31 mouse cellular contexts compared by ENCODE assay signal in the genomic region with DNA sequence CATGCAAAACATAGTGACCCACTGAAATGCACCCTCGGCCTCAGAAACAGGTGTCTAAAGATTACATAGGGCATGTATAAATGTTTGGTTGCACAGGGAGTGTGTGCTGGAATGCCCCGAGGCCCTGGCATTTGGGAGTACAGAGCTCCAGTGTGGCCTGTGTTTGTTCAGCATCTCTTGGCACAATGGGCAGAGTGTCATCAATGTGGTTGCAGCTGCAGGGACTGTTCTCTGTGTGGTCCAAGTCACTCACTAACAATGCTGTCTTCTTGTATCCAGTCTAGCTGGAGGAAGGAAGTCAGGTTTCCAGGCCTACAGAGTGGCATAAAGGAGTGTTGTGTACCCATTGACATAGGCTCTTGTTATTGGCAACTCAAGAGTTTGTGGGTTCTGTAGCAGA. TPM values are rescaled to one million over a fixed set of nuclear protein-coding genes. Genes with fewer than 3 reads are reported as not detected.
DNase-seq lines count a peak whose midpoint lies in the region; ATAC-seq lines count a peak whose summit lies in the region.
"Had no signal": no experiment of that assay in that cellular context is flagged by ENCODE, and none has a peak within 500 bp of the region (broad histone marks: within the 10 kb centered on the region; RNA-seq: fewer than 3 reads in every experiment).

No protein-coding gene starts in this region.

- 80% methylated on average over 2 of the region's 2 CpGs for WGBS in hindbrain, embryonic 16.5 days
- WGBS in hindbrain, embryonic 13.5 days, result 74% methylated on average over 2 of the region's 2 CpGs
- WGBS in kidney, embryonic 15.5 days, result 69% methylated on average over 2 of the region's 2 CpGs

- H3K27ac ChIP-seq in hindbrain, embryonic 16.5 days (ENCODE audit: low read depth, low read length), result no peak overlapping the region
- H3K27ac ChIP-seq in hindbrain, embryonic 13.5 days, result no peak overlapping the region
- no peak overlapping the region for H3K27ac ChIP-seq in kidney, embryonic 15.5 days
- H3K27ac ChIP-seq: embryonic facial prominence, embryonic 10.5 days; embryonic facial prominence, embryonic 15.5 days; forebrain, embryonic 12.5 days; gastrocnemius, adult 2 months; heart, embryonic 13.5 days; left cerebral cortex, adult 2 months; liver, embryonic 12.5 days; midbrain, embryonic 12.5 days had no signal

- peaks cover 5% of the 10 kb centered on the region; the same call in 1 of the 2 replicates for H3K36me3 ChIP-seq in hindbrain, embryonic 16.5 days (ENCODE audit: control insufficient read depth, insufficient read depth, low read length)
- H3K36me3 ChIP-seq in hindbrain, embryonic 13.5 days, result peaks cover 27% of the 10 kb centered on the region
- H3K36me3 ChIP-seq in kidney, embryonic 15.5 days, result no peaks in the 10 kb centered on the region
- H3K36me3 ChIP-seq: embryonic facial prominence, embryonic 10.5 days; embryonic facial prominence, embryonic 15.5 days; heart, embryonic 13.5 days; liver, embryonic 12.5 days had no signal

- H3K9ac ChIP-seq in hindbrain, embryonic 16.5 days (ENCODE audit: low read depth, low read length), result no peak overlapping the region
- no peak overlapping the region for H3K9ac ChIP-seq in hindbrain, embryonic 13.5 days
- no peak overlapping the region for H3K9ac ChIP-seq in kidney, embryonic 15.5 days
- H3K9ac ChIP-seq: embryonic facial prominence, embryonic 15.5 days; forebrain, embryonic 12.5 days; heart, embryonic 13.5 days; liver, embryonic 12.5 days; liver, postnatal 0 days; midbrain, embryonic 12.5 days had no signal

- ATAC-seq in hindbrain, embryonic 16.5 days, result peak; percentile 71
- ATAC-seq in hindbrain, embryonic 13.5 days (ENCODE audit: low FRiP score), result no peak
- ATAC-seq in kidney, embryonic 15.5 days (replicated peaks; ENCODE audit: low FRiP score), result no peak
- ATAC-seq: activated CD4-positive, CD25-positive, alpha-beta regulatory T cell, adult 4 months; liver, embryonic 12.5 days; liver, postnatal 0 days; lung, postnatal 0 days had no signal

- H3K4me1 ChIP-seq in hindbrain, embryonic 16.5 days (ENCODE audit: control insufficient read depth, insufficient read depth, low read depth, low read length), result no peaks in the 10 kb centered on the region
- no peaks in the 10 kb centered on the region for H3K4me1 ChIP-seq in hindbrain, embryonic 13.5 days (replicated peaks)
- H3K4me1 ChIP-seq in kidney, embryonic 15.5 days, result 0 out of 2 replicates have a peak, but pooled peaks cover 3% of the 10 kb centered on the region
- H3K4me1 ChIP-seq: embryonic facial prominence, embryonic 15.5 days; forebrain, embryonic 12.5 days; heart, embryonic 13.5 days; liver, embryonic 12.5 days; midbrain, embryonic 12.5 days had no signal

- no peaks in the 10 kb centered on the region for H3K9me3 ChIP-seq in hindbrain, embryonic 16.5 days (ENCODE audit: control insufficient read depth, low read length)
- no peaks in the 10 kb centered on the region for H3K9me3 ChIP-seq in hindbrain, embryonic 13.5 days
- H3K9me3 ChIP-seq in kidney, embryonic 15.5 days (replicated peaks), result no peaks in the 10 kb centered on the region
- H3K9me3 ChIP-seq: embryonic facial prominence, embryonic 10.5 days; embryonic facial prominence, embryonic 15.5 days; forebrain, embryonic 12.5 days; heart, embryonic 13.5 days; liver, embryonic 12.5 days; megakaryocyte, embryonic 14.5 days; midbrain, embryonic 12.5 days had no signal

- DNase-seq in left cerebral cortex, adult 9 months (ENCODE audit: low spot score in 2 of 2), result peak; percentile 31 to 42
- no peak for DNase-seq in left cerebral cortex, adult 11 months (ENCODE audit: low spot score)
- peak; percentile 91 for DNase-seq in brain, adult 2 months (ENCODE audit: low read depth, low spot score)
- DNase-seq in layer of hippocampus, postnatal 14 days (ENCODE audit: low spot score in 2 of 2), result peak; percentile 11 to 23
- DNase-seq: adrenal gland, adult 2 months; adrenal gland, postnatal 36 days; B cell, adult 2 months; cerebellum, adult 8-10 months; cerebellum, postnatal 25 days; gastrocnemius, adult 2 months; heart, postnatal 10 days; kidney, adult 18-20 months; kidney, postnatal 36 days; left cerebral cortex, postnatal 4 days; liver, postnatal 0 days; lung, postnatal 4 days; retina, postnatal 1 day; thymus, postnatal 4 days had no signal

- no peak overlapping the region for H3K4me2 ChIP-seq in hindbrain, embryonic 16.5 days (ENCODE audit: low read length)
- no peak overlapping the region for H3K4me2 ChIP-seq in hindbrain, embryonic 13.5 days
- H3K4me2 ChIP-seq in kidney, embryonic 15.5 days, result no peak overlapping the region
- H3K4me2 ChIP-seq: embryonic facial prominence, embryonic 15.5 days; forebrain, embryonic 12.5 days; heart, embryonic 13.5 days; liver, embryonic 12.5 days; midbrain, embryonic 12.5 days had no signal

- H3K4me3 ChIP-seq in hindbrain, embryonic 16.5 days (ENCODE audit: low read length), result no peak overlapping the region
- no peak overlapping the region for H3K4me3 ChIP-seq in hindbrain, embryonic 13.5 days
- no peak overlapping the region for H3K4me3 ChIP-seq in kidney, embryonic 15.5 days (replicated peaks)
- H3K4me3 ChIP-seq: embryonic facial prominence, embryonic 10.5 days; embryonic facial prominence, embryonic 15.5 days; forebrain, embryonic 12.5 days; gastrocnemius, adult 2 months; heart, embryonic 13.5 days; left cerebral cortex, adult 2 months; liver, embryonic 12.5 days; megakaryocyte, embryonic 14.5 days; midbrain, embryonic 12.5 days had no signal

- H3K27me3 ChIP-seq in hindbrain, embryonic 16.5 days (replicated peaks; ENCODE audit: control insufficient read depth, insufficient read depth, low read length), result no peaks in the 10 kb centered on the region
- H3K27me3 ChIP-seq in hindbrain, embryonic 13.5 days, result no peaks in the 10 kb centered on the region
- no peaks in the 10 kb centered on the region for H3K27me3 ChIP-seq in kidney, embryonic 15.5 days
- H3K27me3 ChIP-seq: embryonic facial prominence, embryonic 15.5 days; forebrain, embryonic 12.5 days; heart, embryonic 13.5 days; liver, embryonic 12.5 days; midbrain, embryonic 12.5 days had no signal

RNA-seq across cellular contexts. Expression of a gene that starts 15.6 kb away (rescaled TPM):
- polyA plus RNA-seq in hindbrain, embryonic 16.5 days (2015; fragmentation: Nextera tagmentation; extraction: Ambion mirVana), result 41.3 TPM in 2 replicates
- polyA plus RNA-seq in hindbrain, embryonic 13.5 days (2015; fragmentation: Nextera tagmentation; extraction: Ambion mirVana), result 23.4 and 23.6 TPM in 2 replicates
- 100 to 1,000 TPM; 161 to 173 TPM for total RNA-seq in layer of hippocampus, postnatal 14 days (2021)
- 1.8 and 2.4 TPM in 2 replicates for polyA plus RNA-seq in kidney, embryonic 15.5 days (2015; fragmentation: Nextera tagmentation; extraction: Ambion mirVana)
